Mouse (Mus musculus) NIH3T3 (cell line): Measurements from ENCODE around the gene Krt83.

Experiments used
- DNase-seq: peaks from one replicate; pipeline ENCODE4 v3.0.0-alpha.2; 2012; ENCODE audit warnings: low read depth

The Krt83 gene

GRCm38 (mm10) chr15:101479007-101479665 is 12.2 kb downstream of the Krt83 start:
- no peak for DNase-seq

- DNase-seq = peak; percentile 93
Measured at GRCm38 (mm10) chr15:101472952-101473528, 18.3 kb downstream of the Krt83 start, which contains the start of gene Krt86. Gene Krt86 (plus strand): TSS chr15:101473478.

GRCm38 (mm10) chr15:101469093-101469492 is 22.2 kb downstream of the Krt83 start:
- DNase-seq = no peak

- DNase-seq = no peak
Measured at GRCm38 (mm10) chr15:101463651-101464050, 27.7 kb downstream of the Krt83 start, which contains the start of gene Krt81. Gene Krt81 (minus strand): TSS chr15:101463751.

- peak; percentile 72 for DNase-seq
Measured at GRCm38 (mm10) chr15:101459283-101459682, 32.0 kb downstream of the Krt83 start.

GRCm38 (mm10) chr15:101458361-101458930 is 32.9 kb downstream of the Krt83 start:
- peak; percentile 94 for DNase-seq

GRCm38 (mm10) chr15:101455891-101456290 is 35.4 kb downstream of the Krt83 start:
- DNase-seq = peak; percentile 65

DNA sequence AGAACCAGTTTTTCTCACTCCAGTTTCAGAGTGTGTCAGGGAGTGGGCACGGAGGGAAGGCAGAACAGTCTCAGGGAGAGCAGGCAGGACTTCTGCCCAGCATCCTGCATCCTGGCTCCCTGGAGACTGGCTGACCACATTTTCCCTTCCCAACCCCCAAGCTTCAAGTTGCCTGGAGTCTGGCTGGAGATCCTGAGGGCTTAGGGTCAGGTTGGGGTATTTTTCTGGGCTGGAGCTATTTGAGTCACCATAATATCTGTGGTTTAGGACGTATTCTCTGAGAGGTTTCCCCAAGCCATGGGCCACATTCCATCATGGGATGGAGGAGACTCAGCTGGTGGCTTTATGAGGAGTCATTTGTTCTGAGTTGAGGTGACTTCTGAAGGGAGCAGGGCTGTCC is 36.0 kb downstream of the Krt83 start:
- peak; percentile 93 for DNase-seq

DNA sequence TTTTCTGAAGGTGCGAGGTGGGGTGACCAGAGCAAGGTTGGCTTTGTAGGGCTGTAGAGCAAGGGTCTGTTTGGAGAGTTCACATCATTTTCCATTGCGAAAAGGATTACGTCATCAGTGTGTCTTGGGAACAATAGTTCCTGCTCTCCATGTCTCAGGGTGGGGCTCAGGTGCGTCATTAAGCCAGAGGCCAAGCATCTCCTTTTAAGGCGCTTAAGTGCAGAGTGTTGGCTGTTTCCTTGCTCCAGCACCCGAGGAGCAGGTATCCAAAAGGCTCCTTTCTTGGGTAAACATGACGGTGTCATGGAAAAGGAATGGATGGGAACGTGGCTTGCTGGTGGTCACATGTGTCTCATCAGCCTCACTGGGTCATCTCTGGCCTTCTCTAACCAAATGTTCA is 36.5 kb downstream of the Krt83 start:
- peak; percentile 62 for DNase-seq

- DNase-seq = peak; percentile 72
Measured at GRCm38 (mm10) chr15:101453093-101453736, 38.1 kb downstream of the Krt83 start.

DNA sequence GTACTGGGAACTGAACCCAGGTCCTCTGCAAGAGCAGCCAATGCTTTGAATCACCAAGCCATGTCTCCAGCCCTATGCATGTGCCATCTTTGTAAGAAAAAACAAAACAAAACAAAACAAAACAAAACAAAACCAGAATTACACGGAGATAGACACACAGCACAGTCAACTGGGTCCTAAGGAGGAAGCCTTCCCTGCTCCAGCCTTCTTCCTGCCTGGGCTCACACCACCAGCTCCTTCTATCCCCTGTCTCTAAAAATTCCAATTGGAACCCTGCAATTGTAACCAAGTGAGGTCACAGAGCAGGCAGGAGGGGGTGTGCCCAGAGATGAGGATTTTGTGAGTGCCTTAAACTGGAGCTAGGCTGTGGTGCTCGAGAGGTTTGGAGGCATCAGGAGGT is 43.9 kb downstream of the Krt83 start, which contains the start of gene Krt88:
Gene Krt88, plus strand, starts transcription at position 301 of the 400 bp plus-strand sequence.
- DNase-seq = no peak

GRCm38 (mm10) chr15:101446572-101446971 is 44.7 kb downstream of the Krt83 start:
- DNase-seq = no peak

- DNase-seq = no peak
Measured at GRCm38 (mm10) chr15:101440837-101441236, 50.5 kb downstream of the Krt83 start.

- no peak for DNase-seq
Measured at GRCm38 (mm10) chr15:101438555-101438954, 52.8 kb downstream of the Krt83 start, which contains the start of gene Krt87. Gene Krt87 (minus strand): TSS chr15:101438804.

DNA sequence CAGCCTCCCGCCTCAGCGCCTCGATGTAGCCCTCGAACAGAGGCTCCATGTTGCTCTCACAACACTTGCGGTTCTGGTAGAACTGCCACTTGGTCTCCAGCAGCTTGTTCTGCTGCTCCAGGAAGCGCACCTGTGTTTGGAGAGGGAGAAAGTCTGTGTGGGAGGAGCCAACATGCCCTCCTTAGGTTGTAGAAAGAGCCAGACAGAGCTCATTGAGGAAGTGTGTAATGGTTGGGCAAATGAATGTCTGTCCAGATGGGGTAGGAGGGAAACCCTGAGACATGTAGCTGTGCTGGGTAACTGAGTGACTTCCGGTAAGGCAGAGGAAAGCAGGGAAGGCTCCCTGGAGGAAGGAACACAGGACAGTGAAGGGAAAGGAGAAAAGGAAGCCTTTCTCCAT is 54.7 kb downstream of the Krt83 start:
- DNase-seq = no peak
